Mouse (Mus musculus) MEL (cell line): ENCODE measurements at regions not wholly inside any gene's neighbourhood (a gene's known extent, or its start where the extent isn't known, plus 50 kb on each side); places are given as distances from the start of the nearest gene placed in this dataset.
A peak's percentile ranks its signal among the peaks of the same experiment; 100 is the strongest.

Experiments used
- DNase-seq: peaks from one replicate; pipeline ENCODE4 v3.0.0; 2011; ENCODE audit warnings: low read depth, low spot score
- H3K27ac ChIP-seq: 2 replicates; pipeline ENCODE4 v1.5.1; 2012; ENCODE audit warnings: low read depth, mild to moderate bottlenecking, control low read depth, low read length, moderate library complexity; ENCODE audit not compliant: control insufficient read depth
- H3K27me3 ChIP-seq, 2 experiments: fragments of 150-350 bp in 1 of 2; sonication (generic) in 1 of 2; 2 replicates each; pipeline ENCODE4 v1.6.1; 2012; ENCODE audit warnings: low read length in 2 of 2, mild to moderate bottlenecking in 2 of 2, improper control_type of control experiment in 1 of 2, moderate library complexity in 1 of 2; ENCODE audit not compliant: insufficient read depth in 2 of 2, control insufficient read depth in 1 of 2
- H3K36me3 ChIP-seq, 2 experiments: 2 replicates each; pipeline ENCODE4 v1.6.1; 2012 to 2014; ENCODE audit warnings: low read length in 2 of 2, improper control_type of control experiment in 1 of 2, inconsistent platforms in 1 of 2, mild to moderate bottlenecking in 1 of 2; ENCODE audit not compliant: insufficient read depth in 2 of 2, control insufficient read depth in 1 of 2
- H3K4me1 ChIP-seq, 2 experiments: fragments of 150-350 bp in 1 of 2; sonication (generic) in 1 of 2; 2 replicates each; pipeline ENCODE4 v1.6.1; 2012; ENCODE audit warnings: low read length in 2 of 2, improper control_type of control experiment in 1 of 2, mild to moderate bottlenecking in 1 of 2; ENCODE audit not compliant: insufficient read depth in 2 of 2, control insufficient read depth in 1 of 2
- H3K4me3 ChIP-seq, 2 experiments: fragments of 150-350 bp in 1 of 2; sonication (generic) in 1 of 2; 2 replicates each; pipeline ENCODE4 v1.5.1; 2012; ENCODE audit warnings: low read depth in 2 of 2, low read length in 2 of 2, mild to moderate bottlenecking in 2 of 2, moderate library complexity in 2 of 2, control low read depth in 1 of 2, improper control_type of control experiment in 1 of 2; ENCODE audit not compliant: control insufficient read depth in 1 of 2, insufficient read depth in 1 of 2
- H3K79me2 ChIP-seq: 2 replicates; pipeline ENCODE4 v1.6.1; 2012; ENCODE audit warnings: mild to moderate bottlenecking, low read length, moderate library complexity; ENCODE audit not compliant: control insufficient read depth, poor library complexity, insufficient read depth
- H3K9ac ChIP-seq: 2 replicates; pipeline ENCODE4 v1.6.1; 2012; ENCODE audit warnings: low read depth, mild to moderate bottlenecking, control low read depth, low read length, moderate library complexity; ENCODE audit not compliant: control insufficient read depth, poor library complexity, severe bottlenecking
- H3K9me3 ChIP-seq: fragments of 150-350 bp; sonication (generic); replicated peaks from 2 replicates; pipeline ENCODE4 v1.6.1; 2012; ENCODE audit warnings: mild to moderate bottlenecking, low read length, improper control_type of control experiment, moderate library complexity; ENCODE audit not compliant: insufficient read depth
- BHLHE40 ChIP-seq: IDR thresholded peaks from 2 replicates; pipeline ENCODE4 v1.6.1; 2012; ENCODE audit warnings: low read depth, mild to moderate bottlenecking, inconsistent platforms, low read length, improper control_type of control experiment, borderline replicate concordance
- CHD2 ChIP-seq: IDR thresholded peaks from 2 replicates; pipeline ENCODE4 v1.6.1; 2011; ENCODE audit warnings: low read length, improper control_type of control experiment
- CTCF ChIP-seq, 3 experiments: IDR thresholded peaks in 2 of 3; conservative IDR thresholded peaks in 1 of 3; 2 replicates each; pipeline ENCODE4 v1.5.1; 2011 to 2012; ENCODE audit warnings: low read length in 3 of 3, low read depth in 2 of 3, mild to moderate bottlenecking in 2 of 3, improper control_type of control experiment in 1 of 3, inconsistent platforms in 1 of 3, mixed read lengths in 1 of 3, moderate library complexity in 1 of 3; ENCODE audit not compliant: control insufficient read depth in 1 of 3, insufficient read depth in 1 of 3, poor library complexity in 1 of 3, severe bottlenecking in 1 of 3
- E2F4 ChIP-seq: IDR thresholded peaks from 2 replicates; pipeline ENCODE4 v1.6.1; 2011; ENCODE audit warnings: low read depth, low read length, improper control_type of control experiment, borderline replicate concordance
- ELF1 ChIP-seq: IDR thresholded peaks from 2 replicates; pipeline ENCODE4 v1.6.1; 2014; ENCODE audit warnings: low read depth, mild to moderate bottlenecking, inconsistent platforms, low read length, improper control_type of control experiment, moderate library complexity
- ETS1 ChIP-seq: IDR thresholded peaks from 2 replicates; pipeline ENCODE4 v1.6.1; 2012; ENCODE audit warnings: low read depth, mild to moderate bottlenecking, inconsistent platforms, low read length, improper control_type of control experiment, moderate library complexity
- GABPA ChIP-seq: IDR thresholded peaks from 2 replicates; pipeline ENCODE4 v1.6.1; 2012; ENCODE audit warnings: low read depth, mild to moderate bottlenecking, inconsistent platforms, low read length, improper control_type of control experiment, moderate library complexity
- GATA1 ChIP-seq: IDR thresholded peaks from 2 replicates; pipeline ENCODE4 v1.6.1; 2011; ENCODE audit warnings: low read depth, low read length, improper control_type of control experiment
- HCFC1 ChIP-seq: IDR thresholded peaks from 2 replicates; pipeline ENCODE4 v1.6.1; 2012; ENCODE audit warnings: low read depth, mild to moderate bottlenecking, inconsistent platforms, low read length, improper control_type of control experiment, moderate library complexity
- JUND ChIP-seq: IDR thresholded peaks from 2 replicates; pipeline ENCODE4 v1.6.1; 2011; ENCODE audit warnings: low read depth, mild to moderate bottlenecking, improper control_type of control experiment, low read length
- KAT2A ChIP-seq: conservative IDR thresholded peaks from 2 replicates; pipeline ENCODE4 v1.6.1; 2012; ENCODE audit warnings: low read depth, low read length, improper control_type of control experiment, inconsistent platforms
- MAFK ChIP-seq: IDR thresholded peaks from 2 replicates; pipeline ENCODE4 v1.6.1; 2011; ENCODE audit warnings: low read depth, mild to moderate bottlenecking, low read length, improper control_type of control experiment, borderline replicate concordance
- MAX ChIP-seq: IDR thresholded peaks from 2 replicates; pipeline ENCODE4 v1.6.1; 2011; ENCODE audit warnings: low read length, improper control_type of control experiment
- MEF2A ChIP-seq: IDR thresholded peaks from 2 replicates; pipeline ENCODE4 v1.6.1; 2014; ENCODE audit warnings: low read depth, mild to moderate bottlenecking, inconsistent platforms, low read length, improper control_type of control experiment; ENCODE audit not compliant: poor library complexity, insufficient replicate concordance, severe bottlenecking; ENCODE audit errors: extremely low read depth
- MXI1 ChIP-seq: IDR thresholded peaks from 2 replicates; pipeline ENCODE4 v1.6.1; 2011; ENCODE audit warnings: mild to moderate bottlenecking, low read depth, low read length, improper control_type of control experiment
- MYB ChIP-seq: IDR thresholded peaks from 2 replicates; pipeline ENCODE4 v1.6.1; 2011; ENCODE audit warnings: mild to moderate bottlenecking, low read depth, low read length, improper control_type of control experiment
- MYC ChIP-seq: IDR thresholded peaks from 2 replicates; pipeline ENCODE4 v1.6.1; 2011; ENCODE audit warnings: low read depth, mild to moderate bottlenecking, low read length, improper control_type of control experiment, moderate library complexity
- NELFE ChIP-seq: IDR thresholded peaks from 2 replicates; pipeline ENCODE4 v1.6.1; 2011; ENCODE audit warnings: low read depth, low read length, improper control_type of control experiment
- POLR2A ChIP-seq, 2 experiments: IDR thresholded peaks; 2 replicates each; pipeline ENCODE4 v1.6.1; 2011 to 2012; ENCODE audit warnings: low read length in 2 of 2, mild to moderate bottlenecking in 2 of 2, control low read depth in 1 of 2, improper control_type of control experiment in 1 of 2, low read depth in 1 of 2, moderate library complexity in 1 of 2; ENCODE audit not compliant: control insufficient read depth in 1 of 2, insufficient read depth in 1 of 2, poor library complexity in 1 of 2
- POLR2AphosphoS2 ChIP-seq: IDR thresholded peaks from 2 replicates; pipeline ENCODE4 v1.6.1; 2011; ENCODE audit warnings: low read length, improper control_type of control experiment
- POLR2AphosphoS5 ChIP-seq: IDR thresholded peaks from 2 replicates; pipeline ENCODE4 v1.6.1; 2012; ENCODE audit warnings: low read depth, borderline replicate concordance, mild to moderate bottlenecking, inconsistent platforms, low read length, moderate library complexity, mixed read lengths
- RAD21 ChIP-seq: IDR thresholded peaks from 2 replicates; pipeline ENCODE4 v1.6.1; 2011; ENCODE audit warnings: mild to moderate bottlenecking, low read depth, low read length, improper control_type of control experiment
- SMC3 ChIP-seq: IDR thresholded peaks from 2 replicates; pipeline ENCODE4 v1.6.1; 2011; ENCODE audit warnings: low read depth, low read length, improper control_type of control experiment
- TAL1 ChIP-seq: IDR thresholded peaks from 2 replicates; pipeline ENCODE4 v1.6.1; 2012; ENCODE audit warnings: mild to moderate bottlenecking, inconsistent platforms, low read length, moderate library complexity, mixed read lengths
- TBP ChIP-seq: IDR thresholded peaks from 2 replicates; pipeline ENCODE4 v1.8.0; 2011; ENCODE audit warnings: low read depth, low read length, improper control_type of control experiment
- TCF12 ChIP-seq: IDR thresholded peaks from 2 replicates; pipeline ENCODE4 v1.6.1; 2014; ENCODE audit warnings: low read depth, mild to moderate bottlenecking, inconsistent platforms, low read length, improper control_type of control experiment, moderate library complexity
- USF1 ChIP-seq: IDR thresholded peaks from 2 replicates; pipeline ENCODE4 v1.6.1; 2014; ENCODE audit warnings: low read depth, mild to moderate bottlenecking, inconsistent platforms, low read length, improper control_type of control experiment, moderate library complexity
- USF2 ChIP-seq, 2 experiments: IDR thresholded peaks; 2 replicates each; pipeline ENCODE4 v1.6.1; 2011 to 2012; ENCODE audit warnings: improper control_type of control experiment in 2 of 2, low read length in 2 of 2, borderline replicate concordance in 1 of 2, inconsistent platforms in 1 of 2, low read depth in 1 of 2, mild to moderate bottlenecking in 1 of 2; ENCODE audit not compliant: insufficient read depth in 1 of 2
- ZC3H11A ChIP-seq: IDR thresholded peaks from 2 replicates; pipeline ENCODE4 v1.6.1; 2012; ENCODE audit warnings: low read depth, mild to moderate bottlenecking, inconsistent platforms, low read length, improper control_type of control experiment
- ZKSCAN1 ChIP-seq: IDR thresholded peaks from 2 replicates; pipeline ENCODE4 v1.6.1; 2012; ENCODE audit warnings: low read depth, mild to moderate bottlenecking, inconsistent platforms, low read length, improper control_type of control experiment, moderate library complexity
- ZMIZ1 ChIP-seq: IDR thresholded peaks from 2 replicates; pipeline ENCODE4 v1.6.1; 2012; ENCODE audit warnings: low read depth, mild to moderate bottlenecking, inconsistent platforms, low read length, improper control_type of control experiment, moderate library complexity

- DNase-seq, result peak; percentile 40
- H3K9ac ChIP-seq, result no peak overlapping the region
- H3K4me1 ChIP-seq, result no peaks in the 10 kb centered on the region
Measured at GRCm38 (mm10) chr3:78932975-78933374, 353.3 kb downstream of the Rapgef2 start.

DNA sequence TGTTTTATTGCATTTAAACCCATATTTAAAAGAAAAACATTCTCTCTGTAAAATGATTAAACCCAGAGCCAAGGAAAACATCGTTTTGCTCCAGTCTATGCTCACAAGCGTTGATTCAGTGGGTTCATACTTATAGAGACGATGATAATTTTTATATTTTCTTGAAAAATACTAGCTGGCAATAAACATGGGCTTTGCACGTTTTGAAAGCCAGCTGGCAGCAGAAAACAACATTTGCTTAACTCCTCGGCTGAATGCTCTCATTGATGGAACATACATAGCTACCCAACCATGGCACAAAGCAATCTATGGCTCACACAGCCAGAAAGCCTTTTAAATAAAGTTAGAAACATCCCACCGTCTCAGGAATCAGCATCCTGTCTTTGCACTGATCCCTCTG lies 366.5 kb downstream of the Rapgef2 start:
- Histone ChIP-seq H3K36me3 (no peaks in the 10 kb centered on the region), H3K27ac (no peak overlapping the region), H3K27me3 (peaks cover 0 to 1% of the 10 kb centered on the region in 2 experiments; a peak in 1 of 4 replicates), H3K4me3 (no peak overlapping the region), H3K9ac (no peak overlapping the region), H3K9me3 (no peaks in the 10 kb centered on the region), H3K79me2 (no peaks in the 10 kb centered on the region), H3K4me1 (no peaks in the 10 kb centered on the region)
- TF ChIP-seq JUND, result no peak
- TF ChIP-seq MYB, result no peak
- no peak for TF ChIP-seq ZKSCAN1
- no peak for DNase-seq

More at GRCm38 (mm10) chr3:78932975-78933374, 353.3 kb downstream of the Rapgef2 start:
- H3K79me2 ChIP-seq, result no peaks in the 10 kb centered on the region
- H3K9me3 ChIP-seq, result no peaks in the 10 kb centered on the region
- TF ChIP-seq KAT2A (no peak), MAX (no peak), ZMIZ1 (no peak), MAFK (no peak), MYC (no peak), TBP (no peak), TAL1 (no peak), HCFC1 (no peak), SMC3 (peak; percentile 53), NELFE (no peak), MEF2A (no peak), JUND (no peak), MXI1 (no peak), POLR2AphosphoS5 (no peak), TCF12 (no peak), USF1 (no peak), ELF1 (no peak), RAD21 (peak; percentile 60), CTCF (IDR thresholded peaks at IDR 0.05 in 2 of 3, conservative IDR thresholded peaks at IDR 0.05 in 1 of 3; ENCODE audit: control insufficient read depth in 1 of 3, insufficient read depth in 1 of 3, low read depth in 2 of 3, low read length in 3 of 3, poor library complexity in 1 of 3, severe bottlenecking in 1 of 3) (peak; percentile 13 to 62 (median 27); a peak in 3 of 6 replicates), CHD2 (no peak), BHLHE40 (no peak), GATA1 (no peak), E2F4 (no peak), ZC3H11A (peak; percentile 16; the same call in 1 of the 2 replicates), ETS1 (no peak), GABPA (no peak), ZKSCAN1 (no peak), MYB (no peak), POLR2AphosphoS2 (no peak), POLR2A (IDR thresholded peaks at IDR 0.05; ENCODE audit: control insufficient read depth in 1 of 2, insufficient read depth in 1 of 2, low read depth in 1 of 2, low read length in 2 of 2, poor library complexity in 1 of 2) (no peak), USF2 (IDR thresholded peaks at IDR 0.05; ENCODE audit: borderline replicate concordance in 1 of 2, insufficient read depth in 1 of 2, low read depth in 1 of 2, low read length in 2 of 2) (no peak)
- peaks cover 4 to 5% of the 10 kb centered on the region in 2 experiments; a peak in 3 of 4 replicates for H3K27me3 ChIP-seq
- H3K4me3 ChIP-seq, result no peak overlapping the region
- H3K36me3 ChIP-seq, result no peaks in the 10 kb centered on the region
- no peak overlapping the region for H3K27ac ChIP-seq
